Mouse (Mus musculus) left cerebral cortex, postnatal 4 days (tissue): Measurements from ENCODE around the gene Usp4. TPM values are rescaled to one million over a fixed set of nuclear protein-coding genes. Genes with fewer than 3 reads are reported as not detected.
A peak's percentile ranks its signal among the peaks of the same experiment; 100 is the strongest.

Experiments
- DNase-seq: peaks from one replicate; pipeline ENCODE4 v3.0.0-alpha.2; 2022
- intact Hi-C: fragments of 180-260 bp; cut with DNase I; formaldehyde crosslinking; loops from one replicate; pipeline ENCODE4 v1.15.1; 2025
- total RNA-seq, 2 experiments: library from RNA; stranded (reverse); gene quantifications; 2 replicates each; pipeline ENCODE4 v1.2.3; 2021

Usp4 gene
- total RNA-seq, 2 experiments from 2014 or later = 142 to 150 TPM

- intact Hi-C loops = loop anchor here (5.0 kb wide), 1 partner anchor 48 kb away; no protein-coding TSS in a partner anchor
- DNase-seq = no peak
Measured at GRCm38 (mm10) chr9:108404451-108404850, 56.8 kb downstream of the Usp4 start.

GRCm38 (mm10) chr9:108409535-108409934 lies 61.9 kb downstream of the Usp4 start:
- no peak for DNase-seq
- intact Hi-C loops = no loop called here

GRCm38 (mm10) chr9:108411381-108411942 lies 63.8 kb downstream of the Usp4 start:
- intact Hi-C loops = no loop called here
- DNase-seq = no peak

- DNase-seq = peak; percentile 9
- intact Hi-C loops = no loop called here
Measured at GRCm38 (mm10) chr9:108412221-108412620, 64.6 kb downstream of the Usp4 start.

DNA sequence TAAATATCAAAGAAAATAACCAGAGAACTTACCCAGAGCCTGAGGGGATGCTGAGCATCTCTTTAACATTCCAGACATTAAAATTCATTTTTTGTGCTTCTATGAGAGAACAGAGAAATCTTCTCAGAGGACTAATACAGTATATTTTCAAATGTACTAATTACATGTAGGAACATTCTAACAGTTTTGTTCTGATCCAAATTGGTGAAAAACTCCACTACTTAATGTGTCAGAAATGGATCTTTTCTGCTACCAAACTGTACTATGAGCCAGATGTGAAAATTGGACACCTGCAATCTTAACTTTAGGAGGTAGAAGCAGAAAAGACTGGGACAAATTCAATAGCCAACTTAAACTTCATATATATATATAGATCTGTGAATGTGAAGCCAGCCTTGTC lies 80.7 kb downstream of the Usp4 start, which contains the start of gene Ccdc36:
TSS of gene Ccdc36 (minus strand) at position 101 of the 400 bp plus-strand sequence.
- DNase-seq = no peak
- intact Hi-C loops = no loop called here

- DNase-seq = peak; percentile 15
- intact Hi-C loops = no loop called here
Measured at GRCm38 (mm10) chr9:108431431-108432067, 83.9 kb downstream of the Usp4 start.

DNA sequence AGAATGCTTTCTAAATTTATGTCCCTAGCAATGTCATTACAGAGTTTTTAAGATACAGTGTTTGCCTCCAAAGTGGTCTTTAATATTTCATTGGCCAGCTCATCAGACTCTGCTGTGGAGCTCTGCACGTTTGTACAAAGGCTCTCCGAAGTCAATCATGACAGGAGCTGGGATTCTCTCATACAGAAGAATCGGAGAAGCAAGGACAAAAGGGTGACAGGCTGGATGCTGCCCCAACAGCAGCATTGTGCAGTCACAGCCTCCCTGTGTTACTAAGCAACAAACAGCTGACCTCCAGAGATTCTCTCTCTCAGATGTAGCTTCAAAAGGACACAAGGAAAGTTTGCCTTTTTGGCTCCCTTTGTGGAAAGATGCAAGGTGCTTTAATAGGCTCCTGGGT lies 88.5 kb downstream of the Usp4 start, which contains the start of gene BC048562:
TSS of gene BC048562 (plus strand) at position 301 of the 400 bp plus-strand sequence.
- DNase-seq = no peak
- intact Hi-C loops = no loop called here

- DNase-seq = peak; percentile 63
- intact Hi-C loops = no loop called here
Measured at GRCm38 (mm10) chr9:108439176-108439575, 91.5 kb downstream of the Usp4 start.

GRCm38 (mm10) chr9:108440485-108440884 lies 92.8 kb downstream of the Usp4 start:
- no peak for DNase-seq
- intact Hi-C loops = no loop called here

DNA sequence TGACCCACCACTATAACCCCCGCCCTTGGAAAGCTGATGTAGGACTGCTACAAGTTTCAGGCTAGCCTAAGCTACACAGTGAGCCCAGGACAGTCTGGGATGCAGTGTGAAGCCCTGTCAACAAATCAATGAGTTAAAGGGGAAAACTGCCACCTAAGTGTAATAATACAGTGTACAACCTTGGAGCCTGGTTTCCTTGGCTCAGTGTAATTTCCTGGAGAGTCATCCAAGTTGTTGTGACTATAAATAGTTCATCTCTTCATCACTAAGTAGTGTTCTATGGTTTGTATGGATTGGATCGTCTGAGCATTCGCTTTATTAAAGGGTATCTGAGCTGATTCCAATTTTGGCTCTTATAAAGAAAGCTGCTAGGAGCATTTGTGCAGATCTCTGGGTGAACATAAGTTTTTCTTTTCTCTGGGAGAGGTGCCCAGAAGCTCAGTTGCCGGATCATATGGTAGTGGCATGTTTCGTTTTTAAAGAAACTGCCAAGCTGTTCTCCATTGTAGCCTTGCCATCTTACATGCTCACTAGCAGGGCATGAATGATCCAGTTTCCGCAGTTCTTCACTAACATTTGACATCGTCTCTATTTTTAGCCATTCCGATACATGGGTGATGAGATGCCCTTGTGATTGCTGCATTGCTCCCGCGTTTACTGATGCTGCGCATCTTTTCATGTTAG lies 93.7 kb downstream of the Usp4 start:
- intact Hi-C loops = no loop called here
- DNase-seq = no peak

Other genes starting within 250 kb of the Usp4 start
- gene Bsn, start 157.5 kb upstream of the Usp4 start, total RNA-seq = 10 to 100 TPM; 70.4 to 74.5 TPM
- 100 to 1,000 TPM; 121 to 127 TPM for gene Dag1, start 83.9 kb upstream of the Usp4 start, total RNA-seq
- gene Nicn1, start 57.4 kb upstream of the Usp4 start, total RNA-seq = 100 to 1,000 TPM; 101 to 118 TPM
- 10 to 100 TPM; 25.0 to 26.7 TPM for gene Amt, start 51.0 kb upstream of the Usp4 start, total RNA-seq
- 100 to 1,000 TPM; 191 to 205 TPM for gene Rhoa, start 41.7 kb upstream of the Usp4 start, total RNA-seq
- gene Tcta, start 41.7 kb upstream of the Usp4 start, total RNA-seq = 10 to 100 TPM; 30.0 to 35.6 TPM
- 100 to 1,000 TPM; 113 to 116 TPM for gene Gpx1, start 8.9 kb upstream of the Usp4 start, total RNA-seq
- gene 1700102P08Rik, start 45.0 kb downstream of the Usp4 start, total RNA-seq = 1 to 10 TPM; 3.6 to 4.9 TPM
- under 1 TPM in 1 of 2 experiments, not detected in 1; 0.42 TPM for gene Ccdc36, start 80.6 kb downstream of the Usp4 start, total RNA-seq
- gene BC048562, start 88.6 kb downstream of the Usp4 start, total RNA-seq = not detected
- 10 to 100 TPM; 44.3 to 45.7 TPM for gene Ccdc71, start 112.7 kb downstream of the Usp4 start, total RNA-seq
- 10 to 100 TPM; 32.7 to 37.9 TPM for gene Klhdc8b, start 113.7 kb downstream of the Usp4 start, total RNA-seq
- 10 to 100 TPM; 29.2 to 29.9 TPM for gene Lamb2, start 131.9 kb downstream of the Usp4 start, total RNA-seq
- gene Usp19, start 142.7 kb downstream of the Usp4 start, total RNA-seq = 100 to 1,000 TPM; 111 to 124 TPM
- 100 to 1,000 TPM in 1 of 2 experiments, 10 to 100 TPM in 1; 98.2 to 112 TPM for gene Qars, start 159.9 kb downstream of the Usp4 start, total RNA-seq
- 100 to 1,000 TPM; 145 to 149 TPM for gene Qrich1, start 169.0 kb downstream of the Usp4 start, total RNA-seq
- 10 to 100 TPM; 85.7 to 86.1 TPM for gene Impdh2, start 212.4 kb downstream of the Usp4 start, total RNA-seq
- 10 to 100 TPM; 43.0 to 54.5 TPM for gene Ndufaf3, start 219.6 kb downstream of the Usp4 start, total RNA-seq
- gene Dalrd3, start 222.0 kb downstream of the Usp4 start, total RNA-seq = 10 to 100 TPM; 78.2 to 86.6 TPM
- 100 to 1,000 TPM; 233 to 289 TPM for gene Wdr6, start 230.9 kb downstream of the Usp4 start, total RNA-seq
- gene P4htm, start 249.8 kb downstream of the Usp4 start, total RNA-seq = 10 to 100 TPM; 26.2 to 34.5 TPM